Mouse (Mus musculus) liver, adult 2 months (tissue): ENCODE measurements around the gene Tstd1. TPM values are rescaled to one million over a fixed set of nuclear protein-coding genes. Genes with fewer than 3 reads are reported as not detected.

Experiments
- DNase-seq: peaks from one replicate; pipeline ENCODE4 v3.0.0-alpha.2; 2011; ENCODE audit warnings: low read depth, low spot score; ENCODE audit errors: extremely low read depth
- H3K27ac ChIP-seq: fragments of 200-500 bp; replicated peaks from 2 replicates; pipeline ENCODE4 v1.5.1; 2012; ENCODE audit warnings: low read depth, mild to moderate bottlenecking, control low read depth, inconsistent platforms, low read length; ENCODE audit not compliant: insufficient read depth
- H3K27me3 ChIP-seq: fragments of 200-500 bp; 2 replicates; pipeline ENCODE4 v1.6.1; 2012; ENCODE audit warnings: mild to moderate bottlenecking, moderate library complexity, low read length, inconsistent platforms; ENCODE audit not compliant: control insufficient read depth, insufficient read depth
- H3K36me3 ChIP-seq: fragments of 200-500 bp; 2 replicates; pipeline ENCODE4 v1.6.1; 2012; ENCODE audit warnings: low read length, inconsistent platforms; ENCODE audit not compliant: control insufficient read depth, insufficient read depth
- H3K4me1 ChIP-seq: fragments of 200-500 bp; 2 replicates; pipeline ENCODE4 v1.6.1; 2011; ENCODE audit warnings: low read length; ENCODE audit not compliant: control insufficient read depth, insufficient read depth
- H3K4me3 ChIP-seq: fragments of 200-500 bp; 2 replicates; pipeline ENCODE4 v1.5.1; 2011; ENCODE audit warnings: low read depth, mild to moderate bottlenecking, control low read depth, low read length, moderate library complexity; ENCODE audit not compliant: insufficient read depth
- H3K79me2 ChIP-seq: fragments of 200-500 bp; 2 replicates; pipeline ENCODE4 v1.6.1; 2012; ENCODE audit warnings: inconsistent platforms, mild to moderate bottlenecking, low read length, moderate library complexity; ENCODE audit not compliant: control insufficient read depth, insufficient read depth
- H3K9ac ChIP-seq: fragments of 200-500 bp; 2 replicates; pipeline ENCODE4 v1.6.1; 2012; ENCODE audit warnings: low read depth, mild to moderate bottlenecking, control low read depth, inconsistent platforms, low read length
- CTCF ChIP-seq: fragments of 200-500 bp; IDR thresholded peaks from 2 replicates; pipeline ENCODE4 v1.5.1; 2011; ENCODE audit warnings: low read depth, low read length, control low read depth
- POLR2A ChIP-seq: fragments of 200-500 bp; IDR thresholded peaks from 2 replicates; pipeline ENCODE4 v1.6.1; 2011; ENCODE audit warnings: low read length, control low read depth; ENCODE audit not compliant: insufficient read depth; ENCODE audit errors: extremely low read depth
- WGBS: fragments of 180-500 bp; shearing (Covaris S2); methylation state at CpG from one replicate; pipeline ENCODE4 v1.1.7; 2018; 5-methylcytosine and 5-hydroxymethylcytosine counted together
- polyA plus RNA-seq: library from polyadenylated mRNA; depleted of rRNA; stranded (reverse); fragments of >200 nt; gene quantifications from 2 replicates; pipeline ENCODE4 v1.2.3, GENCODE M21; 2012
- total RNA-seq: library from RNA; depleted of rRNA; stranded (reverse); fragments of >200 nt; gene quantifications from 2 replicates; pipeline ENCODE4 v1.2.3, GENCODE M21; 2014

The Tstd1 gene
- total and polyA plus RNA-seq, 2 experiments, result 26.6 to 57.2 TPM

DNA sequence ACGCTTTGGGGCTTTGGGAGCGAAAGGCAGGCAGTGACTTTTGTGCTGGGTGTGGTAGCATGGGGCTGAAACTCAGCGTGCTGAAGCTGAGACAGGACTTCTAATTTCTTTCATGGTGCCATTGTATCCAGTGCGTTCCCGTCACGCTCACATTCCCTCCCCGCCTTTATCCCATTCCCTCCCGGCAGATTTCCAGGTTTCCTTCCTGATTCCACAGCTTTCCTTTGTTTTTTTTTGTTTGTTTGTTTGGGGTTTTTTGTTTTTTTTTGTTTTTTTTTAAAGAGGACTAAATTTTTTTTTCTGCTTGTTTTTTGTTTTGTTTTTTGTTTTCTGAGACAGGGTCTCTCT is 23.7 kb downstream of the Tstd1 start:
- Histone ChIP-seq H3K4me1 (peaks cover 28% of the 10 kb centered on the region), H3K27ac (peak overlapping the region; percentile 56), H3K79me2 (peaks cover 48% of the 10 kb centered on the region; the same call in 1 of the 2 replicates), H3K4me3 (no peak overlapping the region), H3K36me3 (no peaks in the 10 kb centered on the region), H3K27me3 (no peaks in the 10 kb centered on the region), H3K9ac (no peak overlapping the region)
- no peak for TF ChIP-seq CTCF
- TF ChIP-seq POLR2A, result no peak
- WGBS, result 41% methylated on average over 8 of the region's 8 CpGs
- DNase-seq, result no peak

DNA sequence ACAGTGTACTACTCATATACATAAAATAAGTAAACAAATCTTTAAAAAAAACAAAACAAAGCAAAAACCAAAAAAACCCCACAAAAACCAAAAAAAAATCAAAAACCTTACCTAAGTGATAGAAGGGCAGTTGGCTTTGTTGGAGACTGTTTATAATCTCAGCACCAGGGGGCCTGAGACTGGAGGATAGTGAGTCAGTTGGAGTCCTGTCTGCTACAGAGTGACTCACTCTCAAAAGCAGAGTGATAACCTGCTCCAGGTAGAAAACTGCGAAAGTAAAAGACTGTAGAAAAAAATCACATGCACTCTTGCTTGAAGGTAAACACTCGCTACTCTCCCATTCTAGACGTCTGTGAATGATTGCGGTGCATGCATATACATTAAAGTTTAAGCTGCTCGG is 26.4 kb downstream of the Tstd1 start:
- Histone ChIP-seq H3K9ac (no peak overlapping the region), H3K27me3 (no peaks in the 10 kb centered on the region), H3K36me3 (no peaks in the 10 kb centered on the region), H3K79me2 (peaks cover 46% of the 10 kb centered on the region), H3K4me3 (no peak overlapping the region), H3K4me1 (peaks cover 30% of the 10 kb centered on the region), H3K27ac (no peak overlapping the region)
- TF ChIP-seq CTCF, result no peak
- TF ChIP-seq POLR2A, result no peak
- WGBS, result 79% methylated on average over 5 of the region's 5 CpGs
- DNase-seq, result no peak

DNA sequence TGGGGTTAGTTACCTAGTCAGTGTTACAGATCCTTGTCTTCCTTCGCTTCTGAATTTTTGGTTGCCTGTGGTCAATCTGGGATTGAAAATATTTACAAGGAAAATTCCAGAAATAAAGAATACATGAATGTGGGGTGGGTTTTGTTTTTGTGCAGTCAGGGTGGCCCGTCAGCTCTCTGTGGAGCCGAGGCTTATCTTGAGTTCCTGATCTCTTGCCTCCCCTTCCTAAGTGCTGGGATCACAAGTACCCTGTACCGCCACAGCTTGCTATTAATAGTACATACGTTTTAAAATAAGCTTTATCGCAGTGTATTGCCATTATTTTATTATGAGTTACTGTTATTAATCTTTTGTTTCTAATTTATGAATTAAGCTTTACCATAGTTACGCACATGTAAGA is 28.2 kb downstream of the Tstd1 start:
- H3K4me1 ChIP-seq, result peaks cover 16% of the 10 kb centered on the region
- no peak for DNase-seq
- no peaks in the 10 kb centered on the region for H3K27me3 ChIP-seq
- peaks cover 53% of the 10 kb centered on the region for H3K79me2 ChIP-seq
- H3K4me3 ChIP-seq, result no peak overlapping the region
- no peak overlapping the region for H3K9ac ChIP-seq
- TF ChIP-seq POLR2A, result no peak
- no peak for TF ChIP-seq CTCF
- no peak overlapping the region for H3K27ac ChIP-seq
- H3K36me3 ChIP-seq, result 0 out of 2 replicates have a peak, but pooled peaks cover 1% of the 10 kb centered on the region
- WGBS, result 71% methylated on average over 7 of the region's 7 CpGs

DNA sequence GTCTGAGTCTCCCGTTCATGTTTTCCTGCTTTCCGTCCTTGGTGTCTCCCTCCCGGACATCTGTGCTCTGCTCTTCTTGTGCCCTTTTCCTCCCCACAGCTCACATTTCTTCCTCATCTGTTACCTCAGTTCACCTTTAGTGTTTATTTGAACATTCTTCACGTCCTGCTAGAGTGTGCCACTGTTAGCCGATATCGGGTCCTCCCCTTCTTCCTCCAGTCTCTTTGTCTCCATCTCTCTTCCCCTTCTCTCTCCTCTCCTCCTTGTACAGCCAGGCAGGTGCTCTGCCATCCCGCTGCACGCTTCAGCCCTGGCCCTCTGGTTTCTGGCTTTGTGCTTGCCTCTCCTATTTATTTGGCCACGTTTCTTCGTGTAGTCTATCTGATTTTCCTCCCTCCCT is 29.0 kb downstream of the Tstd1 start:
- 0 out of 2 replicates have a peak overlapping the region, but pooled peaks have one; percentile 33 for H3K9ac ChIP-seq
- 0 out of 2 replicates have a peak, but pooled peaks cover 1% of the 10 kb centered on the region for H3K36me3 ChIP-seq
- H3K4me1 ChIP-seq, result peaks cover 16% of the 10 kb centered on the region
- no peak overlapping the region for H3K4me3 ChIP-seq
- DNase-seq, result no peak
- 11% methylated on average over 10 of the region's 10 CpGs for WGBS
- TF ChIP-seq POLR2A (no peak), CTCF (no peak)
- no peaks in the 10 kb centered on the region for H3K27me3 ChIP-seq
- H3K27ac ChIP-seq, result peak overlapping the region; percentile 25
- peaks cover 52% of the 10 kb centered on the region for H3K79me2 ChIP-seq

DNA sequence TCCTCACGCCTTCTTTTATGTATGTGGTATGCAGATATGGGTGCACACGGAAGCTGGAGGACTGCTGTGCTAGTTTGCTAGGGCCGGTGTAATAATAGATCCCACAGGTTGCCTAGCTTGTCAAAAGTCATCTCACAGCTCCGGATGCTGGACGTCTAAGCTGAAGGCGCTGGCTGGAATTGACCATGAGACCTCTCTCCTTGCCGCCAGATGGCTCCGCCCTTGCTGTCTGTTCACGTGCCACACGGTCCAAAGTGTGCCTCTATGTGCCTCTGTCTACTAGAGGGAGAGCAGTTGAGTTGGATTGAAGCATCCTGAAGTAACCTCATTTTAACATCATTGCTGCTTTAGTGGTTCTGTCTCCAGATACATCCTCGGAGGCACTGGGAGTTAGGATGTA is 31.4 kb downstream of the Tstd1 start:
- Histone ChIP-seq H3K36me3 (0 out of 2 replicates have a peak, but pooled peaks cover 1% of the 10 kb centered on the region), H3K9ac (no peak overlapping the region), H3K4me1 (peaks cover 24% of the 10 kb centered on the region), H3K27me3 (no peaks in the 10 kb centered on the region), H3K4me3 (no peak overlapping the region), H3K27ac (no peak overlapping the region), H3K79me2 (peaks cover 46% of the 10 kb centered on the region)
- peak; percentile 64 for DNase-seq
- 54% methylated on average over 11 of the region's 11 CpGs for WGBS
- TF ChIP-seq POLR2A (no peak), CTCF (no peak)

DNA sequence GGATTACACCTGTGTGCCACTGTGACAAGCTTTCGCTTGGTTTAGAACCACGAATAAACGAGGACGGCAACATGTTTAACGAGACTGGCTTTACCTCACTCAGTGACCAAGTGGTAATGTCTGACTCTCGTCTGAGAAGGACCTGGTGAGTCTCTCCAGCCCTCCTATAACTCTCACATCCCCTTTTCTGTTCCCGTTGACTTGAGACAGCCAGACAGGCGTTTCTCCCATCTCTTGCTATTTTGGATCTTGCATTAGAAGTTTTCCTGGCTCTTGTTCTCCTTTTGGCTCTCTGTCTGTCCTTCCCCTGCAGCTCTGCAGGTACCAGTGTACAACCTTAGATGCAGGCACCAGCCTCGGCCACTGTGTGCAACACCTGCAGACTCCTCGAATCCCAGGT is 32.3 kb downstream of the Tstd1 start:
- Histone ChIP-seq H3K27ac (no peak overlapping the region), H3K4me3 (no peak overlapping the region), H3K27me3 (no peaks in the 10 kb centered on the region), H3K9ac (no peak overlapping the region), H3K79me2 (peaks cover 49% of the 10 kb centered on the region), H3K36me3 (0 out of 2 replicates have a peak, but pooled peaks cover 1% of the 10 kb centered on the region), H3K4me1 (peaks cover 26% of the 10 kb centered on the region)
- TF ChIP-seq CTCF, result no peak
- TF ChIP-seq POLR2A, result no peak
- no peak for DNase-seq
- WGBS, result 84% methylated on average over 10 of the region's 10 CpGs
